Mouse (Mus musculus) kidney, postnatal 4 days (tissue): ENCODE measurements around the gene Zfp870.

Source experiments
- DNase-seq, 2 experiments: peaks; one replicate each; pipeline ENCODE4 v3.0.0; 2021; ENCODE audit warnings: mixed read lengths in 2 of 2

The Zfp870 gene

GRCm38 (mm10) chr17:32891239-32892180 is at the start of gene Zfp870:
TSS of gene Zfp870 (minus strand) at chr17:32891642.
- peak; percentile 83 to 90 for DNase-seq

GRCm38 (mm10) chr17:32939831-32940230 is 48.4 kb upstream of the Zfp870 start:
- no peak for DNase-seq

- DNase-seq: no peak
Measured at GRCm38 (mm10) chr17:32927803-32928202, 36.4 kb upstream of the Zfp870 start.

GRCm38 (mm10) chr17:32924658-32925312 is 33.3 kb upstream of the Zfp870 start:
- peak; percentile 76 to 86 for DNase-seq

- no peak for DNase-seq
Measured at GRCm38 (mm10) chr17:32923681-32924080, 32.2 kb upstream of the Zfp870 start.

GRCm38 (mm10) chr17:32919123-32919522 is 27.7 kb upstream of the Zfp870 start:
- no peak for DNase-seq

- no peak for DNase-seq
Measured at GRCm38 (mm10) chr17:32917131-32917530, 25.7 kb upstream of the Zfp870 start, which contains the start of gene Cyp4f14. TSS of gene Cyp4f14 (minus strand) at chr17:32917342.

GRCm38 (mm10) chr17:32916075-32916474 is 24.6 kb upstream of the Zfp870 start:
- DNase-seq: no peak

GRCm38 (mm10) chr17:32906172-32906571 is 14.7 kb upstream of the Zfp870 start:
- no peak for DNase-seq

- peak; percentile 74 to 76 for DNase-seq
Measured at GRCm38 (mm10) chr17:32905239-32905638, 13.8 kb upstream of the Zfp870 start.

GRCm38 (mm10) chr17:32904414-32904813 is 13.0 kb upstream of the Zfp870 start:
- DNase-seq: no peak

- no peak for DNase-seq
Measured at GRCm38 (mm10) chr17:32901751-32902525, 10.5 kb upstream of the Zfp870 start.

- no peak for DNase-seq
Measured at GRCm38 (mm10) chr17:32895421-32895820, 4.0 kb upstream of the Zfp870 start.

GRCm38 (mm10) chr17:32893901-32894300 is 2.5 kb upstream of the Zfp870 start:
- DNase-seq: no peak

- no peak for DNase-seq
Measured at GRCm38 (mm10) chr17:32890852-32891238, 597 bp downstream of the Zfp870 start.

- DNase-seq: no peak
Measured at GRCm38 (mm10) chr17:32889611-32890010, 1.8 kb downstream of the Zfp870 start.

- DNase-seq: no peak
Measured at GRCm38 (mm10) chr17:32880320-32881218, 10.9 kb downstream of the Zfp870 start.

GRCm38 (mm10) chr17:32878773-32879172 is 12.7 kb downstream of the Zfp870 start:
- no peak for DNase-seq

- peak; percentile 8 to 11 for DNase-seq
Measured at GRCm38 (mm10) chr17:32877471-32878171, 13.8 kb downstream of the Zfp870 start.

- no peak for DNase-seq
Measured at GRCm38 (mm10) chr17:32872696-32873095, 18.7 kb downstream of the Zfp870 start.

GRCm38 (mm10) chr17:32872091-32872490 is 19.4 kb downstream of the Zfp870 start:
- no peak for DNase-seq
